Mouse (Mus musculus) embryonic fibroblast, embryonic 13.5 days (primary cell): ENCODE data around the gene Gm21731.
"Not testable (repeated sequence)": the region's sequence is repeated elsewhere in the genome, so short reads cannot be mapped to it uniquely, and the experiment has no call there.

ENCODE experiments used
- CTCF ChIP-seq: IDR thresholded peaks from 2 replicates; pipeline ENCODE4 v1.5.1; 2011; ENCODE audit warnings: mild to moderate bottlenecking, control low read depth, low read length, moderate library complexity, borderline replicate concordance; ENCODE audit not compliant: insufficient read depth
- POLR2A ChIP-seq: IDR thresholded peaks from 2 replicates; pipeline ENCODE4 v1.6.1; 2011; ENCODE audit warnings: low read depth, mild to moderate bottlenecking, control low read depth, low read length, moderate library complexity

GRCm38 (mm10) chr13:120251208-120251924 is 12.5 kb downstream of the Gm21731 start:
- not testable (repeated sequence) for TF ChIP-seq CTCF, POLR2A
